Mouse (Mus musculus) kidney, postnatal 14 days (tissue): ENCODE data around the gene Mrpl58.
"Not testable (repeated sequence)": the region's sequence is repeated elsewhere in the genome, so short reads cannot be mapped to it uniquely, and the experiment has no call there.

Experiments used
- DNase-seq: peaks from one replicate; pipeline ENCODE4 v3.0.0; 2022; ENCODE audit warnings: mixed read lengths

The Mrpl58 gene

DNA sequence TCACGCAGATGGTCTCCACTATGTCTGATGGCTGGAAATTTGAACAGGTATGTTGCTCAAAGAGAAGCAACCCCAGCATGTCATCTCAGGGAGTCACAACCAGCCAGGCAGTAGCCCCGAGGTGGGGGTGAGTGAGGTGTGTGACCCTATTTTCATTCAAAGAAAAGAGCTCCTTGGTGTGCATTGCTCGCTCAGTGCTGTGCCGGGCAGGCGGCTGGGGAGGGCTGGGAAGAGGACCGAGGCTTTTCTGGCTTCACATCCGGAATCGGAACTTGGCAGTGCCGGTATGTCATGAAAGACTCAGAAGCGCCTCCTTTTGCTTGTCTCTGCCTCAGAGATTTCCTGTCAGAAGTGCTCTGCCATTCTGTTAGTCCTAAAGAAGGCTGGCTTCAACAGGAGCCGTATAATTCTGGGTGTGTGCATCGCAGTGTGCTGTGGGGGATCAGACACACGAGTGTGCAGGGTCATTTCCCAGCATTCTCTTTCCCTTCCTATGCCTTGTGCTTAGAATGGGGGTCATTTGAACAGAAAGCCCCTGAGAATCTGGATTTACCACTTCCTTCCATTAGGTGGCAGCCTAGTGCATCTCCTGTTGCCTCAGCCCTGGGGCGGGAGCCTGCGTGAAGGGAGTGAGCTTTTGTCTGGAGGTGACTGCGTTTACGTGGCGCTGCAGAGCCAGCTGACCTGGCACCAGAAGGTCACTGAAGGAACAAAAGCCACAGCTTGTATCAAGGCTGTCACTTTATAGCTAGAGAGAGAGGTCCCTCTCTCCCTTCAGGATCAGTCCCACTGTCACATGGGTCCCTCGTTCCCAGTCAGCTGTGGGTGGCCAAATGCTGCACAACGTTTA lies 24.2 kb downstream of the Mrpl58 start:
- DNase-seq = peak; percentile 85

DNA sequence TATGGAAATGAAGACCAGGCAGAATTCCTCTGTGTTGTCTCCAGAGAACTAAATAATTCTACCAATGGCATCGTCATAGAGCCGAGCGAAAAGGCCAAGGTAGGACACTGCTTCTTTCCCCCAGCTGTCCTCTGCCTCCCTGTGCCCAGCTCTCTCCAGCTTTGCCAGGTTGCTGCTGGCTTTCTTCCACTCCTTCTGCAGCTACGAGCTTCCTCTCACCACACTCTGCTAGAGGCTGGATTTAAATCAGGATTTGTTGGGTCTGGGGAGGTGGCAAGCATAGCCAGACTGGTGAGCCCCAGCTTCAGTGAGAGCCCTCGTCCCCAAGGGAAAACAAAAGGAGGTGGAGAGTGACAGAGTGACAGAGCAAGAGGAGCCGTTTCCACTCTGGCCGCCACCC lies 25.8 kb downstream of the Mrpl58 start:
- DNase-seq = no peak

GRCm38 (mm10) chr11:115430561-115430960 lies 27.0 kb downstream of the Mrpl58 start:
- DNase-seq = no peak

DNA sequence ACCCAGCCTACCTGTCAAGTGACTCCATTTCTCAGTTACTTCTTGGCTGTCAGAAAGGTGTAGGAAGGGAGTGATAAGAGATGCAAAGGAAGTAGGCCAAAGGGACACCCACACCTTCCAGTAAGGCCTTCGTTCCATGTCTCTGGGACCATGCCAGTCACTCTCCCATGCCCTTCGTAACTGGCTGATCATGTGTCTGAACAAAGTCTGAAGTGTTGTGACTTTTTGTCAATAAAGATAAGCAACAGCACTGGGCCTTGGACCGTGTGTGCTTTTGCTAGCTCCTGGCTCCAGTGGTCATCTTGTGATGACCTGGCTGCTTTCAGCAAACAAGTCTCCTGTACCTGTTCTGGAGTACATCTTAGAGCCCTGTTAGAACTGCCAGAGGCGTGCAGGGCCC lies 29.3 kb downstream of the Mrpl58 start:
- DNase-seq = no peak

DNA sequence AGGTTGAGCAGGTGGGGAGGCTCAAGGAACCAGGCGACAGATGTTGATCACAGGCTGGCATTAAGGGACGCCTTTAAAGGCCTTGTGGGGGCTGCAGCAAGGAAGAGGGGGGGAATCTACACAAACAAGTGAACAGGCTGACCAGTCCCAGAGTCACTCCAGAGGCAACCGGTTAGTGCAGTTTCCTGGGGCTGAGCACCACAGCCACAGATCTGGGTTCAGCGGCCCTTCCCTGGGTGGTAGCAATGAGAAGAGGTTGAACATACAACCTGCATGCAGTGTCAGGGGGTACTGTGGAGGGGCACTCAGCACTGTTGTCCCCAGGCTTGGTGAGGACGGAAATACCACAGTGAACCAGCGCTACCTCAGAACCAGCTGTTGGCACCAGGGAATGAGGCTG lies 29.8 kb downstream of the Mrpl58 start:
- no peak for DNase-seq

DNA sequence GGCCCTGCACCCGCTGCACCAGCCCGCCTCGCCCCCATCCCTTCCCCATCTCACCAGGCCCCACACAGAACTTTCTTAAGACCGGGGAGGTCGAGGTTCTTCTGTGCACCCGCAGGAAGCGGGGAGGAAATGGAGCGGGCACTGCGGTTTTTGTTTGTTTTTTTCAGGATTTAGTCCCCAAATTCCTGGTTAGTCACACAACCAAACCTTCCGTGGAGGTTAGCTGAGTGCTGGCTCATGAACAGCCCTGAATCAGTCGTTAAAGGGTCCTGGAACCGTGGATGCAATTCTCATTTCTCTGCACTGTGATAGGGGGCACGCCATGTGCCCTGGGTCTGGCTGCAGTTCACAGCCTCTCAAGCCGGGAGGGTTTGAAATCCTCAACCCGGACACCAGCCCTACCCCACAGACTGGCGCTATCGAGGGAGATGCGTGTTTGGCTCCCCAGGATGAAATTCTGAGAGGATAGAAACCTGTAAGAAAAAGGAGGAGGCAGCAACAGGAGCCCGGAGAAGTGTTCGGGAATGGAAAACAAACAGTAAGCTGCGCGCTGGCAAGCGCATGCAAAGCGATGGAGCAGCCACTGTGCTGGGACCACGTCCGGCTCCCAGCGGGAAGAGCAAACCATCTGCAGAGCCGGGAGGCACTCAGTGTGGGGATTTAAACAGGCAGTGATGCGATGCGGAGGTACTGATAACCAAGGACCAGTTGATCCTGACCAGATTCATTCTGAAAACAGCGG lies 32.2 kb downstream of the Mrpl58 start:
- DNase-seq = peak; percentile 33

- no peak for DNase-seq
Measured at GRCm38 (mm10) chr11:115437571-115438122, 34.1 kb downstream of the Mrpl58 start.

DNA sequence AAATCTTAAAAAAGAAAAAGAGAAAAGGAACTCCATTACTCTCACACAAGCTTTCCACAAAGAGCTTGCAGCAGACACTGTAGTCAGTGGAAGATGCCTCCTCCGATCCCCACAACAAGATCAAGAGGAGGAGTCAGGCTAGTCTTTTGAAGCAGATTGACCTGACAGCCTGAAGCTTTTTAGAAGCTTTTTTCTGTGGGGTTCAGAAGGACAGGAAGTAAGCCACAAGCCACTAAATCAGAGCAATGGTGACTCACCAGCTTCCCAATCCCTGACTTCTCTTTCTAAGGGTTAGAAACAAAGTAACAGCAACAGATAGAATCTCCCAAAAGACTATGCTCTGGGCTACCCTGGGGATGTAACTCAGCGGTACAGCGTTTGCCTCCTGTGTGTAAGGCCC lies 35.8 kb downstream of the Mrpl58 start:
- DNase-seq = no peak

DNA sequence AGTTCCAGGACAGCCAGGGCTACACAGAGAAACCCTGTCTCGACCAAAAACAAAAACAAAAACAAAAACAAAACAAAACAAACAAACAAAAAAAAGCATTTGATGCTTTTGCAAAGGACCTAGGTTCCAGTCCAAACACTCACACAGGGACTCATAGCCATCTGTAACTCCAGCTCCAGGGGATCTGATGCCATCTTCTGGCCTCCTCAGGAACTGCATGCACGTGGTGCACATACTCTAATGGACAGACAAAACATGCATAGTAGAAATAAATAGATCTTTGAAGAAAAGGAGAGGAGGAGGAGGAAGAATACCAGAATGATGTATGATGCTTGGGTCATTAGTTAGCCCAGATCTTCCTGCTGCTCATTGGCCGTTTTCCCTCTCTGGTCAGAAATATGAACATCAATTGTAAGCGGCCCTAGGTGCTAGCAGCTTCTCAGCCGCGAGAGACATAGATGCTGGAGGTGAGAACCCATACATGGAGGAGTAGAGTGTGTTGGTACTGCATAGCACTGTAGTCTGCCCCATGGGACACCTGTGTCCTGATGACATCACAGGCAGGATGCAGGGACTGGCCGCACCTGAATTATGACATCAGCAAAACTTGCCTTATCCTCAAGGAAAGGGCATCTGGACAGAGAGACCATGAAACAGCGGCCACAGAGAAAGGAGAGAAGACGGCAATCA lies 36.5 kb downstream of the Mrpl58 start, which contains the start of gene Trim80:
Gene Trim80 (plus strand): TSS at position 640 of the 690 bp plus-strand sequence.
- DNase-seq = no peak

DNA sequence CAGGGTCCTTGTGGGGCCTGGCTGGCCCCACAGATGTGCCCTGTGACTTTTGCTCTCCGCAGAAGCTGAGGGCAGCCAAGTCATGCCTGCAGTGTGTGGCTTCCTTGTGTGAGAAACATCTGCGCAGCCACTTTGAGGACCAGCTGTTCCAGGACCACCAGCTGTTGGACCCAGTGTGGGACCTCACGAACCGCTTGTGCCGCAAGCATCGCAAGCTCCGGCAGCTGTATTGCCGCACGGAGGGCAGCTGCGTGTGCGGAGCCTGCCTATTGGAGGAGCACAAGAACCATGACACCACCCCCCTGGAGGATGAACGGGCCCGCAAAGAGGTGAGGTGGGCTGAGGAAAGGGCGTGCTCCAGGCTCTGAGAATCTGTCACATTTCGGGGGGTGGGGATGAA lies 37.9 kb downstream of the Mrpl58 start:
- no peak for DNase-seq

DNA sequence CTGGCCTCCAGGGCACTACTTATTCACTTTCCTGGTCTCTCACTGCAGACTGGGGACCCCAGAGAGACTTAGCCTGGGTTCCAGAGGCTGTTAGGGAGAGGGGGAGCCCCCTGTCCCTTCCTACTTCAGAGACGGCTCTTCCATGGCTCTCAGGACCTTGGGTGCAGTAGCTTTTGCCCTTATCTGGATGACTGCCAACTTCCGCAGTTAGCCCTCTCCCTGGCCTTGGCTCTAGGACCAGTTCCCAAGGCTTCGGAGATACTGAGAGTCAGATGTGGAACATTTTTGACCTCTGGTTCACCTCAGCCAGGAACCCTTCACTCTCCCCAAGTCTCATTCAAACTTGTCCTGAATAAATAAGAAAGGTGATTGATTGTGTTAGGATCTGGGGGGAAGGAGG lies 43.4 kb downstream of the Mrpl58 start:
- DNase-seq = peak; percentile 74

DNA sequence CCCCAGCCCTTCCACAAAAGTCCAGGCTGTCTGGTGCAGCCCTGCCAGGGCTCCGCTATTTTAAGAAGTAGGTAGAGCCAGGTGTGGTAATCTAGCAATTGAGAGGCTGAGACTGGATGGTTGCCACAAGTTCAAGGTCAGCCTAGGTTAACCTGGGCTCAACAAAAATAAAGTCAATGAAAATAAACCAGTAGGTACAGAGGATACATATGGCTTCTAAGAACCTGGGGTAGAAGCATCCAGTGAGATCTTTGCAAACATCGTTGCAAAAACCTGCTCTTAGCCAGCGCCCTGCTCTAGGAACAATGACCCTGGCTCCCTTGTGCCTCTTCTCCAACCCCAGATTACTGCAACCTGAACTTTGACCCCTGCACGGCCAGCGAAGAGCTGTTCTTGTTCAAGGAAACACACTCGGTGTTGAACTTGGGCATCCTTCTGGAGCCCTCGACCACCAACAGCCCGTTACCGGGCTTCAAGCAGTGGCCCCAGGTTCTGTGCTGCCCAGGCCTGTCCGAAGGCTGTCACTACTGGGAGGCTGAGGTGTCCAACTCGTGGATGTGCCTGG lies 43.9 kb downstream of the Mrpl58 start:
- DNase-seq = no peak

DNA sequence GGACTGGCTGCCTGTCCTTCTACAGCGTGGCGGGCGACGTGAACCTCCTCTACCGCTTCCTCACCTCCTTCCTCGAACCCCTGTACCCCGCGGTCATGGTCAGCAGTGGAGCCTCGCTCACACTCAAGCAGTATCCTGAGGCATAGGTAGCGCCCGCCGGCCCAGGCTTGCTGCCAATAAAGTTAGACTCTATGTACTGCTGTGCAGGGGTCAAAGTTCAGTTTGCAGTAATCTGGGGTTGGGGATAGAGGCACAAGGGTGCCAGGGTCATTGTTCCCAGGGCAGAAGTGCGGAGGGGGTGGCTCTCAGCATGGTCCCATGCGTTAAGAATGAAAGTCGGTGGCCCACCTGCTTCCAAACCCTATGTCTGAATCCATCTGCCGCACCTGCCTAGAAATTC lies 44.5 kb downstream of the Mrpl58 start:
- DNase-seq = peak; percentile 77

- DNase-seq = peak; percentile 90
Measured at GRCm38 (mm10) chr11:115448998-115449397, 45.4 kb downstream of the Mrpl58 start.

- DNase-seq = no peak
Measured at GRCm38 (mm10) chr11:115450176-115450575, 46.6 kb downstream of the Mrpl58 start.

GRCm38 (mm10) chr11:115451781-115452241 lies 48.3 kb downstream of the Mrpl58 start:
- DNase-seq = no peak

- no peak for DNase-seq
Measured at GRCm38 (mm10) chr11:115452281-115452860, 48.8 kb downstream of the Mrpl58 start.

GRCm38 (mm10) chr11:115453306-115453705 lies 49.8 kb downstream of the Mrpl58 start:
- no peak for DNase-seq

GRCm38 (mm10) chr11:115454822-115455221 lies 51.3 kb downstream of the Mrpl58 start:
- DNase-seq = not testable (repeated sequence)

DNA sequence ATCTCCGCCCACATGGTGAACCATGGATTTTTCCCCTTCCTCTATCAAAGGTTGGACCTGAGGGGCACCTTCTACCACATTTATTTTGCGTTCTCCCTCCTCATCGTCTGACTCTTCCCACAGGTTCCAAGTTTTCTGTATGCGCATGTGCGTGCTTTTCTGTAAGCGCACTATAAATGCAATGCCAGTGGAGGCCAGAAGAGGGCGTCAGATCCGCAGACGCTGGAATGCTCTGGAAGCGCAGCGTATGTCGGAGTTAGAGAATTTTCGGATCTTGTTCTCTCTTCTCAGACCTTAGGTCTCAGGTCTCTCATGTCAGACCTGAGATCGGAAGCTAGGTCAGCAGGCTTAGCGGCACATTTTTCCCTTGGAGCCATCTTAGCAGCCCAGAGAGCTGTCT lies 52.1 kb downstream of the Mrpl58 start:
- DNase-seq = no peak

DNA sequence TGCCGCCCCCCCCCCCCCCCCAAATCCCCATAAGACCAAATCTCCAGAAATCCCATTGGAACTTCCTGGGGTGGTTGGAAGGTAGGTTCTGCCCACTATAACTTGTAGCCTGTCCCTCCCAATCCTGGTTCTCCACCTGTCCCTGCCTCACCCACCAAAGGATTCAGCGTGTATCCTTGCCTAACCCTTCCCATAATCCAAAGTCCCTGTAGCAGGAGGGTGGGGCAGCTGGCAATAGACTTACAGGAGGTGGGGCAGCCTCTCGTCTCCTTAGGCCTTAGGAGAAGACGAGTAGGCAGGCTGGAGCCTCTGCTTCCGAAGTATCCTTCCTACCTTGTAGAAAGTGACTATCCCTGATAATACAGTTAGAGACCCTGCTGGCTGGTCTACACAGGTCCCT lies 52.6 kb downstream of the Mrpl58 start:
- DNase-seq = no peak

- DNase-seq = peak; percentile 77
Measured at GRCm38 (mm10) chr11:115457405-115457804, 53.9 kb downstream of the Mrpl58 start.
